Mouse (Mus musculus) naive thymus-derived CD4-positive, alpha-beta T cell, adult 5 months (primary cell): ENCODE data around the gene Olfr368. TPM values are rescaled to one million over a fixed set of nuclear protein-coding genes. Genes with fewer than 3 reads are reported as not detected.

Source experiments
- polyA plus RNA-seq: library from polyadenylated mRNA; unstranded; fragments of 100-300 nt; shearing (Covaris generic); gene quantifications from one replicate; pipeline ENCODE4 v1.2.1, GENCODE M21; 2017

The Olfr368 gene
- polyA plus RNA-seq: not detected

DNA sequence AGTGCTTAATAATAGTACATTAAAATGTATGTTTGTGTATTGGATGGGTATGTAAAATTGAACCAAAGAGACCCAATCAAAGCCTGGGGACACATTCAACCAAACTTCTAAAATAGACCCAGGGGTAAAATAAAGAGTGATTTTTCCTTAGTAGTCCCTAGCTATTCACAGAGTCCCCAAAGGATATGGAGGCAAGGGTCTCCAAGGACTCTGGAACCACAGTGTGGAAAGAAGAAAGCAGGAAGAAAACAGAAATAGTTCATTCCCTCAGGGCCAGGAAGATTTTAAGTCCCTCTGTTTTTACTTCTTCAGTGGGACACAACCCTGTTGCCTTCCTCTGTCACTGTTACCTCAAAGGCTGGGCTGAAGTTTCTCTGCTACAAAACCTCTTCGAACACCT lies at the start of gene Olfr368:
Gene Olfr368, plus strand, starts transcription at position 301 of the 400 bp plus-strand sequence.

DNA sequence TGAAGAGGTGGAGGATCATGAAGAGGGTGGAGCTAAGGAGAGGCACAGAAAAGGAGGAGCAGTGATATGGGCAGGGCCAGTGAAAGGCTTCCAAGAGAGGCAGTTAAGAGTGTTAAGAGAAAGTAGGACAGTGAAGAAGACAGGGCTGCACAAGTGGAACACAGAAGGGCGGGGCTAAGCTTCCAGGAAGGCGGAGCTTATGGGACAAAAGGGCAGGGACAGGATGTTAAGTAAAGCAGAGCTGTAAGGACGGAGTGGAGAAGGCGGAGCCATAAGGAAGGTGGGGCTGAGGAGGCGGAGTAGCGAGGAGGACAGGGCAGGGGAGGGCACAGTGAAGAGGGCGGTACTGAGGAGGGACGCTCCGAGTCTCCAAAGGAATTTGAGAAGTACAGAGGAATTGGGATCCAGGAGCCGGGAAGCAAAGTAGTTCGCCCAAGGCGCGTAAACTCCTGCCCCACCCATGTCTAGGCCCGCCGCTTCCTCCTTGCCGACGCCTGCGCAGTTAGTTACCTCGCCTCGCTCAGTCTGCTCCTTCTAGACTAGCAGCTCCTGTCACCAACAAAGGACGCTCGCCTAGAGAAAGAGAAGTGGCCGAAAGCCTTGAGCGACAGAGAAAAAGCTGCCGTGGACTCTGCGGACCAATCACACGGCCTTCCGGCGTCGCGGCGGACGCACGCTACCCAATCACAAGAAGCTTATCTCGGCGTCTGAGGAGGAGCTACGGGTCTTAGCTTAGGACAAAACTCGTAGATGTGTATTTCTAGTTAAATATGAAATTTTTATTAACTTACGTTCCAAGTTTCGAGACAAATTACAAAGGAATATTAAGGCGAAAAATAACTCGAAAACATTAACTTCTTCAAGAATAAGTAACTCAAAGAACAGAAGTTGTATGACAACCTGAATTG lies 32.6 kb downstream of the Olfr368 start, which contains the start of gene Pdcl:
Gene Pdcl, minus strand, starts transcription at position 700 of the 908 bp plus-strand sequence.

Other genes starting within 250 kb of the Olfr368 start
- not detected for gene Olfr361, start 237.2 kb upstream of the Olfr368 start, polyA plus RNA-seq
- not detected for gene Olfr362, start 208.6 kb upstream of the Olfr368 start, polyA plus RNA-seq
- not detected for gene Olfr364-ps1, start 187.2 kb upstream of the Olfr368 start, polyA plus RNA-seq
- not detected for gene Olfr365, start 138.3 kb upstream of the Olfr368 start, polyA plus RNA-seq
- not detected for gene Olfr366, start 114.9 kb upstream of the Olfr368 start, polyA plus RNA-seq
- gene Pdcl, start 32.8 kb downstream of the Olfr368 start, polyA plus RNA-seq: 32.1 TPM
- 36.9 TPM for gene Rc3h2, start 96.4 kb downstream of the Olfr368 start, polyA plus RNA-seq
- gene Zbtb26, start 116.6 kb downstream of the Olfr368 start, polyA plus RNA-seq: 2.2 TPM
- gene Zbtb6, start 116.7 kb downstream of the Olfr368 start, polyA plus RNA-seq: 3.4 TPM
- gene Rabgap1, start 116.8 kb downstream of the Olfr368 start, polyA plus RNA-seq: 62.1 TPM
- gene Gpr21, start 189.8 kb downstream of the Olfr368 start, polyA plus RNA-seq: 1.1 TPM